Mouse (Mus musculus) cerebellum, adult 2 months (tissue): ENCODE data around the gene Plcb4.

Source experiments
- CTCF ChIP-seq: fragments of 200-500 bp; IDR thresholded peaks from 2 replicates; pipeline ENCODE4 v1.5.1; 2011; ENCODE audit warnings: low read depth, mild to moderate bottlenecking, control low read depth, low read length, moderate library complexity, borderline replicate concordance; ENCODE audit not compliant: insufficient read depth
- POLR2A ChIP-seq: fragments of 200-500 bp; IDR thresholded peaks from 2 replicates; pipeline ENCODE4 v1.6.1; 2011; ENCODE audit warnings: low read length, control low read depth, borderline replicate concordance; ENCODE audit not compliant: insufficient read depth

DNA sequence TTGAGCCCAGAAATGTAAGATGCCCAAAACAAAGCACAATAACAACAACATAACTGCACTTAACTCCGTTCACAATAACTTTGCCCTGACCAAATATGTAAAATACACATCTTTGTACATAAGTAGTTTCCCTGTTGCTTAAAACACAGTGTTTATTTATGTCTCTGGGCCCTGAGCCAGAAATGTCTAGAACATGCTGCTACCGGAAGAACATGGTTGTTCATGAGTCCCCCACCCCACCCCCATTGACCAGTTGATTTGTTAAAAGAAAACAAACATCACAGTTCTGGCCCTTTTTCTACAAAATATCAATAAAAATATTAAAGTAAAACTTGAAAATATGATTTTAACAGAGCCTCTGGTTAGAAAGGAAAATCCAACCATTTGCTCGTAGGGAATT lies 49.6 kb downstream of the Plcb4 start:
- no peak for TF ChIP-seq POLR2A
- no peak for TF ChIP-seq CTCF
